Mouse (Mus musculus): ENCODE measurements around the gene Zbtb24.

- no peak for TF ChIP-seq CTCF (IDR thresholded peaks at IDR 0.05; ENCODE audit: control insufficient read depth, insufficient read depth, insufficient replicate concordance, low read depth, low read length)
- TF ChIP-seq POLR2A (IDR thresholded peaks at IDR 0.05; ENCODE audit: control insufficient read depth, low read depth, low read length) = no peak
These were observed 29.8 kb downstream of the Zbtb24 start for GRCm38 (mm10) chr10:41479961-41480360.

Measured in testis, adult 2 months (tissue).